Mouse (Mus musculus) heart, adult 2 months (tissue): ENCODE data around the gene Col5a3. TPM values are rescaled to one million over a fixed set of nuclear protein-coding genes. Genes with fewer than 3 reads are reported as not detected.

ENCODE experiments used
- DNase-seq, 2 experiments: peaks; one replicate each; pipeline ENCODE4 v3.0.0; 2021
- H3K27ac ChIP-seq: fragments of 200-600 bp; 2 replicates; pipeline ENCODE4 v1.8.1; 2022
- H3K27me3 ChIP-seq: fragments of 200-500 bp; 2 replicates; pipeline ENCODE4 v1.6.1; 2012; ENCODE audit warnings: mild to moderate bottlenecking, low read length, inconsistent platforms, mixed read lengths; ENCODE audit not compliant: control insufficient read depth, insufficient read depth
- H3K36me3 ChIP-seq: fragments of 200-500 bp; 2 replicates; pipeline ENCODE4 v1.6.1; 2012; ENCODE audit warnings: low read length, inconsistent platforms; ENCODE audit not compliant: control insufficient read depth, insufficient read depth
- H3K4me1 ChIP-seq: fragments of 200-500 bp; 2 replicates; pipeline ENCODE4 v1.6.1; 2011; ENCODE audit warnings: low read length; ENCODE audit not compliant: control insufficient read depth, insufficient read depth
- H3K4me3 ChIP-seq: fragments of 200-600 bp; 2 replicates; pipeline ENCODE4 v1.8.1; 2022
- H3K79me2 ChIP-seq: fragments of 200-500 bp; replicated peaks from 2 replicates; pipeline ENCODE4 v1.6.1; 2012; ENCODE audit warnings: mild to moderate bottlenecking, inconsistent platforms, low read length, moderate library complexity, mixed read lengths; ENCODE audit not compliant: control insufficient read depth, insufficient read depth
- H3K9ac ChIP-seq: fragments of 200-500 bp; 2 replicates; pipeline ENCODE4 v1.6.1; 2012; ENCODE audit warnings: low read depth, mild to moderate bottlenecking, control low read depth, inconsistent platforms, low read length, mixed read lengths
- CTCF ChIP-seq: fragments of 200-600 bp; IDR thresholded peaks from 2 replicates; pipeline ENCODE4 v1.8.1; 2022; ENCODE audit warnings: antibody characterized with exemption, mild to moderate bottlenecking, moderate library complexity
- EP300 ChIP-seq: fragments of 200-500 bp; IDR thresholded peaks from 2 replicates; pipeline ENCODE4 v1.6.1; 2011; ENCODE audit warnings: low read depth, low read length, control low read depth; ENCODE audit not compliant: insufficient read depth
- POLR2A ChIP-seq: fragments of 200-500 bp; IDR thresholded peaks from 2 replicates; pipeline ENCODE4 v1.6.1; 2011; ENCODE audit warnings: mild to moderate bottlenecking, low read depth, low read length, control low read depth; ENCODE audit not compliant: insufficient read depth
- WGBS: fragments of 180-500 bp; shearing (Covaris S2); methylation state at CpG from one replicate; pipeline ENCODE4 v1.1.7; 2018; 5-methylcytosine and 5-hydroxymethylcytosine counted together
- intact Hi-C: fragments of 180-260 bp; cut with DNase I; formaldehyde crosslinking; loops from one replicate; pipeline ENCODE4 v1.15.1; 2025
- polyA plus RNA-seq: library from polyadenylated mRNA; depleted of rRNA; stranded (reverse); fragments of >200 nt; gene quantifications from 2 replicates; pipeline ENCODE4 v1.2.3, GENCODE M21; 2012
- total RNA-seq, 2 experiments: library from RNA; stranded (reverse); gene quantifications; 2 replicates each; pipeline ENCODE4 v1.2.3; 2021

The Col5a3 gene
- total and polyA plus RNA-seq, 3 experiments = 7.0 to 19.7 (median 11.6) TPM

GRCm38 (mm10) chr9:20734692-20735091 lies 80.2 kb downstream of the Col5a3 start:
- 44% methylated on average over 3 of the region's 3 CpGs for WGBS
- no peaks in the 10 kb centered on the region for H3K36me3 ChIP-seq
- DNase-seq = no peak
- no peaks in the 10 kb centered on the region; the same call in 1 of the 2 replicates for H3K27me3 ChIP-seq
- intact Hi-C loops = no loop called here
- no peaks in the 10 kb centered on the region for H3K4me1 ChIP-seq
- H3K79me2 ChIP-seq = no peaks in the 10 kb centered on the region
- H3K9ac ChIP-seq = no peak overlapping the region
- no peak overlapping the region for H3K4me3 ChIP-seq
- no peak overlapping the region for H3K27ac ChIP-seq
- TF ChIP-seq EP300 = no peak
- TF ChIP-seq CTCF = no peak
- TF ChIP-seq POLR2A = no peak

GRCm38 (mm10) chr9:20731797-20732196 lies 83.1 kb downstream of the Col5a3 start:
- Histone ChIP-seq H3K79me2 (no peaks in the 10 kb centered on the region), H3K27ac (no peak overlapping the region), H3K9ac (no peak overlapping the region), H3K4me1 (no peaks in the 10 kb centered on the region), H3K4me3 (no peak overlapping the region), H3K36me3 (no peaks in the 10 kb centered on the region), H3K27me3 (peaks cover under 1% of the 10 kb centered on the region; the same call in 1 of the 2 replicates)
- TF ChIP-seq EP300 = no peak
- no peak for TF ChIP-seq POLR2A
- TF ChIP-seq CTCF = no peak
- DNase-seq = no peak
- intact Hi-C loops = no loop called here
- WGBS = 60% methylated on average over 4 of the region's 4 CpGs

- Histone ChIP-seq H3K27ac (no peak overlapping the region), H3K36me3 (no peaks in the 10 kb centered on the region), H3K4me1 (no peaks in the 10 kb centered on the region), H3K79me2 (no peaks in the 10 kb centered on the region), H3K4me3 (no peak overlapping the region), H3K27me3 (peaks cover 12% of the 10 kb centered on the region), H3K9ac (no peak overlapping the region)
- intact Hi-C loops = loop anchor here (5.0 to 10.0 kb wide), 2 partner anchors 67 to 265 kb away; partner anchors contain the start of gene Zfp26
- DNase-seq = no peak
- no peak for TF ChIP-seq POLR2A
- 33% methylated on average over 6 of the region's 6 CpGs for WGBS
Observed at GRCm38 (mm10) chr9:20729451-20729850, 85.4 kb downstream of the Col5a3 start.

GRCm38 (mm10) chr9:20727601-20728113 lies 87.2 kb downstream of the Col5a3 start:
- under 1% methylated on average over 46 of the region's 46 CpGs for WGBS
- H3K9ac ChIP-seq = peak overlapping the region; percentile 17
- H3K79me2 ChIP-seq = no peaks in the 10 kb centered on the region
- H3K27ac ChIP-seq = no peak overlapping the region
- TF ChIP-seq CTCF = peak; percentile 60
- no peak for TF ChIP-seq POLR2A
- H3K27me3 ChIP-seq = peaks cover 12% of the 10 kb centered on the region
- H3K4me1 ChIP-seq = no peaks in the 10 kb centered on the region
- intact Hi-C loops = loop anchor here (5.0 to 10.0 kb wide), 2 partner anchors 65 to 263 kb away; partner anchors contain the start of gene Zfp26
- DNase-seq = peak; percentile 45 to 70
- H3K4me3 ChIP-seq = peak overlapping the region; percentile 58
- no peaks in the 10 kb centered on the region for H3K36me3 ChIP-seq

GRCm38 (mm10) chr9:20726859-20727600 lies 87.8 kb downstream of the Col5a3 start:
- DNase-seq = peak; percentile 12 to 43
- peak overlapping the region; percentile 17 for H3K9ac ChIP-seq
- no peaks in the 10 kb centered on the region for H3K4me1 ChIP-seq
- TF ChIP-seq CTCF (no peak), POLR2A (no peak), EP300 (no peak)
- no peaks in the 10 kb centered on the region for H3K79me2 ChIP-seq
- intact Hi-C loops = loop anchor here (5.0 to 10.0 kb wide), 2 partner anchors 65 to 262 kb away; partner anchors contain the start of gene Zfp26
- H3K4me3 ChIP-seq = peak overlapping the region; percentile 58
- no peaks in the 10 kb centered on the region for H3K36me3 ChIP-seq
- no peak overlapping the region for H3K27ac ChIP-seq
- WGBS = under 1% methylated on average over 46 of the region's 54 CpGs
- peaks cover 12% of the 10 kb centered on the region for H3K27me3 ChIP-seq
